Mouse (Mus musculus): Measurements from ENCODE around the gene Igsf21. TPM values are rescaled to one million over a fixed set of nuclear protein-coding genes. Genes with fewer than 3 reads are reported as not detected.

Gene Igsf21
- polyA plus RNA-seq, 1 experiment from 2014 or later = 0.11 TPM

- Histone ChIP-seq H3K4me3 (no peak overlapping the region), H3K9me3 (replicated peaks) (no peaks in the 10 kb centered on the region), H3K4me1 (peaks cover 41% of the 10 kb centered on the region), H3K27ac (no peak overlapping the region), H3K27me3 (ENCODE audit: low read depth, poor library complexity, severe bottlenecking) (peaks cover 69% of the 10 kb centered on the region), H3K36me3 (no peaks in the 10 kb centered on the region)
- WGBS = 71% methylated on average over 15 of the region's 15 CpGs
- DNase-seq (ENCODE audit: low spot score) = no peak
These were observed 211.4 kb downstream of the Igsf21 start for GRCm38 (mm10) chr4:140035232-140035631.

GRCm38 (mm10) chr4:140033394-140033793, 213.2 kb downstream of the Igsf21 start:
- H3K27me3 ChIP-seq (ENCODE audit: low read depth, poor library complexity, severe bottlenecking) = peaks cover 51% of the 10 kb centered on the region
- no peak overlapping the region for H3K4me3 ChIP-seq
- no peak overlapping the region for H3K27ac ChIP-seq
- 41% methylated on average over 7 of the region's 7 CpGs for WGBS
- peak; percentile 82 for DNase-seq (ENCODE audit: low spot score)
- no peaks in the 10 kb centered on the region for H3K9me3 ChIP-seq (replicated peaks)
- H3K36me3 ChIP-seq = no peaks in the 10 kb centered on the region
- H3K4me1 ChIP-seq = peaks cover 46% of the 10 kb centered on the region

GRCm38 (mm10) chr4:140030415-140030814, 216.2 kb downstream of the Igsf21 start:
- no peaks in the 10 kb centered on the region for H3K9me3 ChIP-seq (replicated peaks)
- H3K4me3 ChIP-seq = no peak overlapping the region
- WGBS = 23% methylated on average over 5 of the region's 6 CpGs
- H3K36me3 ChIP-seq = no peaks in the 10 kb centered on the region
- DNase-seq (ENCODE audit: low spot score) = peak; percentile 76
- H3K27ac ChIP-seq = no peak overlapping the region
- H3K27me3 ChIP-seq (ENCODE audit: low read depth, poor library complexity, severe bottlenecking) = peaks cover 21% of the 10 kb centered on the region
- peaks cover 38% of the 10 kb centered on the region for H3K4me1 ChIP-seq

GRCm38 (mm10) chr4:140030040-140030386, 216.6 kb downstream of the Igsf21 start:
- no peak overlapping the region for H3K4me3 ChIP-seq
- no peak overlapping the region for H3K27ac ChIP-seq
- peaks cover 38% of the 10 kb centered on the region for H3K4me1 ChIP-seq
- DNase-seq (ENCODE audit: low spot score) = no peak
- H3K9me3 ChIP-seq (replicated peaks) = no peaks in the 10 kb centered on the region
- H3K27me3 ChIP-seq (ENCODE audit: low read depth, poor library complexity, severe bottlenecking) = peaks cover 18% of the 10 kb centered on the region
- WGBS = 39% methylated on average over 5 of the region's 5 CpGs
- no peaks in the 10 kb centered on the region for H3K36me3 ChIP-seq

GRCm38 (mm10) chr4:140029324-140030039, 217.1 kb downstream of the Igsf21 start:
- Histone ChIP-seq H3K4me1 (peaks cover 38% of the 10 kb centered on the region), H3K4me3 (no peak overlapping the region), H3K27me3 (ENCODE audit: low read depth, poor library complexity, severe bottlenecking) (peaks cover 13% of the 10 kb centered on the region), H3K36me3 (no peaks in the 10 kb centered on the region), H3K27ac (no peak overlapping the region), H3K9me3 (replicated peaks) (no peaks in the 10 kb centered on the region)
- no peak for DNase-seq (ENCODE audit: low spot score)
- WGBS = 23% methylated on average over 9 of the region's 9 CpGs

GRCm38 (mm10) chr4:140023833-140024232, 222.8 kb downstream of the Igsf21 start:
- no peak overlapping the region for H3K27ac ChIP-seq
- whole genome bisulfite sequencing = 84% methylated on average over 6 of the region's 6 CpGs
- peaks cover 11% of the 10 kb centered on the region for H3K4me1 ChIP-seq
- no peaks in the 10 kb centered on the region for H3K9me3 ChIP-seq (replicated peaks)
- no peaks in the 10 kb centered on the region; the same call in 1 of the 2 replicates for H3K27me3 ChIP-seq (ENCODE audit: low read depth, poor library complexity, severe bottlenecking)
- H3K4me3 ChIP-seq = no peak overlapping the region
- DNase-seq (ENCODE audit: low spot score) = no peak
- no peaks in the 10 kb centered on the region for H3K36me3 ChIP-seq

- 58% methylated on average over 7 of the region's 7 CpGs for WGBS
- H3K4me1 ChIP-seq = peaks cover 7% of the 10 kb centered on the region; the same call in 1 of the 2 replicates
- H3K36me3 ChIP-seq = no peaks in the 10 kb centered on the region
- no peak overlapping the region for H3K27ac ChIP-seq
- no peak overlapping the region for H3K4me3 ChIP-seq
- H3K27me3 ChIP-seq (ENCODE audit: low read depth, poor library complexity, severe bottlenecking) = 0 out of 2 replicates have a peak, but pooled peaks cover 4% of the 10 kb centered on the region
- H3K9me3 ChIP-seq (replicated peaks) = no peaks in the 10 kb centered on the region
- DNase-seq (ENCODE audit: low spot score) = no peak
These were observed 230.7 kb downstream of the Igsf21 start for GRCm38 (mm10) chr4:140015916-140016315.

- Histone ChIP-seq H3K36me3 (no peaks in the 10 kb centered on the region), H3K4me3 (no peak overlapping the region), H3K9me3 (replicated peaks) (no peaks in the 10 kb centered on the region), H3K27me3 (ENCODE audit: low read depth, poor library complexity, severe bottlenecking) (peaks cover 11% of the 10 kb centered on the region; the same call in 1 of the 2 replicates), H3K27ac (no peak overlapping the region), H3K4me1 (peaks cover 11% of the 10 kb centered on the region; the same call in 1 of the 2 replicates)
- DNase-seq (ENCODE audit: low spot score) = no peak
- 77% methylated on average over 11 of the region's 11 CpGs for WGBS
These were observed 235.7 kb downstream of the Igsf21 start for GRCm38 (mm10) chr4:140010728-140011470.

GRCm38 (mm10) chr4:140004932-140005331, 241.7 kb downstream of the Igsf21 start:
- Histone ChIP-seq H3K27ac (no peak overlapping the region), H3K27me3 (ENCODE audit: low read depth, poor library complexity, severe bottlenecking) (peaks cover 63% of the 10 kb centered on the region), H3K36me3 (no peaks in the 10 kb centered on the region), H3K4me1 (peaks cover 26% of the 10 kb centered on the region), H3K4me3 (peak overlapping the region; percentile 42), H3K9me3 (replicated peaks) (no peaks in the 10 kb centered on the region)
- DNase-seq (ENCODE audit: low spot score) = no peak
- WGBS = 20% methylated on average over 5 of the region's 5 CpGs

- no peak overlapping the region for H3K27ac ChIP-seq
- H3K4me3 ChIP-seq = peak overlapping the region; percentile 42
- peaks cover 63% of the 10 kb centered on the region for H3K27me3 ChIP-seq (ENCODE audit: low read depth, poor library complexity, severe bottlenecking)
- WGBS = 12% methylated on average over 12 of the region's 12 CpGs
- DNase-seq (ENCODE audit: low spot score) = peak; percentile 40
- H3K4me1 ChIP-seq = peaks cover 26% of the 10 kb centered on the region
- H3K9me3 ChIP-seq (replicated peaks) = no peaks in the 10 kb centered on the region
- no peaks in the 10 kb centered on the region for H3K36me3 ChIP-seq
These were observed 242.4 kb downstream of the Igsf21 start for GRCm38 (mm10) chr4:140004170-140004569.

GRCm38 (mm10) chr4:140002069-140002468, 244.5 kb downstream of the Igsf21 start:
- no peak for DNase-seq (ENCODE audit: low spot score)
- Histone ChIP-seq H3K27me3 (ENCODE audit: low read depth, poor library complexity, severe bottlenecking) (peaks cover 63% of the 10 kb centered on the region), H3K27ac (no peak overlapping the region), H3K4me1 (peaks cover 26% of the 10 kb centered on the region), H3K36me3 (no peaks in the 10 kb centered on the region), H3K4me3 (no peak overlapping the region), H3K9me3 (replicated peaks) (no peaks in the 10 kb centered on the region)
- 13% methylated on average over 12 of the region's 12 CpGs for WGBS

- H3K27me3 ChIP-seq (ENCODE audit: low read depth, poor library complexity, severe bottlenecking) = peaks cover 55% of the 10 kb centered on the region
- H3K9me3 ChIP-seq (replicated peaks) = no peaks in the 10 kb centered on the region
- 64% methylated on average over 5 of the region's 5 CpGs for WGBS
- no peaks in the 10 kb centered on the region for H3K36me3 ChIP-seq
- peaks cover 17% of the 10 kb centered on the region for H3K4me1 ChIP-seq
- no peak overlapping the region for H3K27ac ChIP-seq
- no peak for DNase-seq (ENCODE audit: low spot score)
- H3K4me3 ChIP-seq = no peak overlapping the region
These were observed 245.7 kb downstream of the Igsf21 start for GRCm38 (mm10) chr4:140000911-140001310.

GRCm38 (mm10) chr4:139999033-139999432, 247.6 kb downstream of the Igsf21 start:
- 71% methylated on average over 7 of the region's 7 CpGs for WGBS
- Histone ChIP-seq H3K36me3 (no peaks in the 10 kb centered on the region), H3K27ac (no peak overlapping the region), H3K9me3 (replicated peaks) (no peaks in the 10 kb centered on the region), H3K4me3 (no peak overlapping the region), H3K4me1 (peaks cover 7% of the 10 kb centered on the region), H3K27me3 (ENCODE audit: low read depth, poor library complexity, severe bottlenecking) (peaks cover 37% of the 10 kb centered on the region)
- DNase-seq (ENCODE audit: low spot score) = no peak
